Mouse (Mus musculus) olfactory bulb, adult 2 months (tissue): ENCODE results near the gene Fadd. TPM values are rescaled to one million over a fixed set of nuclear protein-coding genes. Genes with fewer than 3 reads are reported as not detected.

Source experiments
- H3K27ac ChIP-seq: fragments of 200-500 bp; 2 replicates; pipeline ENCODE4 v1.5.1; 2012; ENCODE audit warnings: low read depth, low read length; ENCODE audit not compliant: insufficient read depth
- H3K4me1 ChIP-seq: fragments of 200-500 bp; 2 replicates; pipeline ENCODE4 v1.6.1; 2012; ENCODE audit warnings: low read length; ENCODE audit not compliant: control insufficient read depth, insufficient read depth
- H3K4me3 ChIP-seq: fragments of 200-500 bp; 2 replicates; pipeline ENCODE4 v1.5.1; 2012; ENCODE audit warnings: mild to moderate bottlenecking, low read depth, low read length, moderate library complexity; ENCODE audit not compliant: insufficient read depth
- CTCF ChIP-seq: fragments of 200-500 bp; IDR thresholded peaks from 2 replicates; pipeline ENCODE4 v1.5.1; 2012; ENCODE audit warnings: low read depth, mild to moderate bottlenecking, low read length, moderate library complexity; ENCODE audit not compliant: insufficient read depth
- POLR2A ChIP-seq: fragments of 200-500 bp; IDR thresholded peaks from 2 replicates; pipeline ENCODE4 v1.6.1; 2012; ENCODE audit warnings: mild to moderate bottlenecking, low read depth, low read length, moderate library complexity; ENCODE audit not compliant: insufficient read depth
- WGBS: fragments of 180-500 bp; shearing (Covaris S2); methylation state at CpG from one replicate; pipeline ENCODE4 v1.1.7; 2018; 5-methylcytosine and 5-hydroxymethylcytosine counted together
- polyA plus RNA-seq: library from polyadenylated mRNA; stranded (reverse); fragments of >200 nt; gene quantifications from 2 replicates; pipeline ENCODE4 v1.2.4, GENCODE M21; 2012; ENCODE audit warnings: low replicate concordance; ENCODE audit not compliant: missing spikeins, insufficient read depth, insufficient read length

Fadd gene
- polyA plus RNA-seq, 1 experiment: not detected

- 52% methylated on average over 2 of the region's 2 CpGs for WGBS
- TF ChIP-seq CTCF: 0 out of 2 replicates have a peak, but pooled peaks have one; percentile 22
- TF ChIP-seq POLR2A: no peak
- H3K4me3 ChIP-seq: no peak overlapping the region
- H3K4me1 ChIP-seq: no peaks in the 10 kb centered on the region
- H3K27ac ChIP-seq: no peak overlapping the region
Measured at GRCm38 (mm10) chr7:144587291-144587690, 5.0 kb upstream of the Fadd start.

DNA sequence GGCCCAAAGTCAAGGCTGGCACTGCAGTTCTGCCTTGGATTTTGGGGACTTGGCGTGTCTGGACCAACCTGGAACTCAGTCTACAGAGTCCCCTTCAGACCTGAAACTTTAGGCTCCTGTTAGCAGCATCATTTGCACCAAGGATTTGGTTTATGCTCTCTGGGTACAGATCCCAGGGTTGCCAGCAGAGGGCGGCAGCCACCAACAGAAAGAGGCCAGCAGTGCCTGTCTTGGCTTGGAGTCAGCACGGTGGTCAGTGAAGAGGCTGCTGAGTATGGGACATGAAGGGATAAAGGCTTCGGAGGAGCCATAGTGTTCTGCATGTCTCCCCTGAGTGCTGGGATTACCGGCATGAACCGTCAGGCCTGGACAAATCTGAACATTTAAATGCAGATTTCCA, 3.4 kb upstream of the Fadd start:
- Histone ChIP-seq H3K4me1 (peaks cover 10% of the 10 kb centered on the region), H3K4me3 (no peak overlapping the region), H3K27ac (no peak overlapping the region)
- TF ChIP-seq POLR2A (no peak), CTCF (peak; percentile 93)
- 13% methylated on average over 6 of the region's 6 CpGs for WGBS

DNA sequence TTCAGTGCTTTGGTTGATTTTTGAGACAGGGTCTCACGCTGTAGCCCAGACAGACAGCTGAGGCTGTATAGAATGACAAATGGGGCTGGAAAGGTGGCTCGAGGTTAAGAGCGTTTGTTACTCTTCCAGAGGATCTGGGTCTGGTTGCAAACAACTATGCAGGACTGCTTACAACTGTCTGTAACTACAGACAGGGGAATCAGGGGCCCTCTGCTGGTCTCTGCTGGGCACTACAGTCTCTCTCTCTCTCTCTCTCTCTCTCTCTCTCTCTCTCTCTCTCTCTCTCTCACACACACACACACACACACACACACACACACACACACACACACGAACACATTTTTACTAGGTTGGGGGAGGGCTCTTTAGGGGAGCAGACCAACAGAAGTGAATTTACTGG, 1.4 kb upstream of the Fadd start:
- Histone ChIP-seq H3K4me3 (no peak overlapping the region), H3K4me1 (peaks cover 12% of the 10 kb centered on the region), H3K27ac (no peak overlapping the region)
- WGBS: 7% methylated on average over 4 of the region's 4 CpGs
- TF ChIP-seq POLR2A: no peak
- TF ChIP-seq CTCF: no peak

GRCm38 (mm10) chr7:144581559-144582283, 542 bp downstream of the Fadd start:
- WGBS: under 1% methylated on average over 43 of the region's 43 CpGs
- peak overlapping the region; percentile 57; the same call in 1 of the 2 replicates for H3K27ac ChIP-seq
- TF ChIP-seq CTCF (0 out of 2 replicates have a peak, but pooled peaks have one; percentile 14), POLR2A (no peak)

GRCm38 (mm10) chr7:144577876-144578275, 4.4 kb downstream of the Fadd start:
- no peak for TF ChIP-seq CTCF
- no peak for TF ChIP-seq POLR2A
- Histone ChIP-seq H3K4me3 (no peak overlapping the region), H3K4me1 (peaks cover 15% of the 10 kb centered on the region), H3K27ac (no peak overlapping the region)
- 56% methylated on average over 5 of the region's 5 CpGs for WGBS

More at GRCm38 (mm10) chr7:144581559-144582283, 542 bp downstream of the Fadd start:
- Histone ChIP-seq H3K4me1 (peaks cover 15% of the 10 kb centered on the region), H3K4me3 (peak overlapping the region; percentile 86)

GRCm38 (mm10) chr7:144572234-144572633, 10.0 kb downstream of the Fadd start:
- TF ChIP-seq CTCF (no peak), POLR2A (no peak)
- no peak overlapping the region for H3K27ac ChIP-seq
- no peak overlapping the region for H3K4me3 ChIP-seq
- 81% methylated on average over 5 of the region's 5 CpGs for WGBS
- no peaks in the 10 kb centered on the region for H3K4me1 ChIP-seq

DNA sequence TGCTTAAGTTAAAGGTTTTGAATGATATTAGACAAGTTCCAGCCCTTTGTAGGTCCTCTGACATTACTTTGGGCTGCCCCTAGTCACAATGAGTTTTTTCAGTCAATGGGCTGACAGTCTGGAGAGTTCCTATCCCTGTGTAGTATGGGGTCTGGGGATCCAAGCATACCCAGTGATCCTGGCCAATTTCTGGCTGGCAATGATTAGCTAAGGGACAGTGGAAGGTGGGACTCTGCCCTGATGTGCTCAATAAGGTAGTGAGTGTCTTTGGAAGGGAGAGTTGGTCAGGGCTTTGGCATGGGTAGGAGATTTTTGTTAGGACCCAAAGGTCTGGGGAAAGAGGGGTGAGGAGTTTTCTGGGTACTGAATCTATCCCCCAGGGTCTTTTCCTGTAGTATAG, 10.7 kb downstream of the Fadd start:
- H3K4me1 ChIP-seq: no peaks in the 10 kb centered on the region
- no peak overlapping the region for H3K4me3 ChIP-seq
- no peak overlapping the region for H3K27ac ChIP-seq
- TF ChIP-seq POLR2A: no peak
- no peak for TF ChIP-seq CTCF

GRCm38 (mm10) chr7:144569428-144569827, 12.8 kb downstream of the Fadd start:
- no peaks in the 10 kb centered on the region for H3K4me1 ChIP-seq
- H3K27ac ChIP-seq: no peak overlapping the region
- no peak overlapping the region for H3K4me3 ChIP-seq
- 31% methylated on average over 7 of the region's 7 CpGs for WGBS
- TF ChIP-seq POLR2A: no peak
- TF ChIP-seq CTCF: no peak

- H3K27ac ChIP-seq: no peak overlapping the region
- H3K4me1 ChIP-seq: no peaks in the 10 kb centered on the region
- TF ChIP-seq CTCF (no peak), POLR2A (no peak)
- no peak overlapping the region for H3K4me3 ChIP-seq
Measured at GRCm38 (mm10) chr7:144568091-144568490, 14.2 kb downstream of the Fadd start.
